Mouse (Mus musculus) lung, postnatal 10 days (tissue): Measurements from ENCODE around the gene Thap11.
A peak's percentile ranks its signal among the peaks of the same experiment; 100 is the strongest.

Source experiments
- DNase-seq: peaks from one replicate; pipeline ENCODE4 v3.0.0; 2021

The Thap11 gene

DNA sequence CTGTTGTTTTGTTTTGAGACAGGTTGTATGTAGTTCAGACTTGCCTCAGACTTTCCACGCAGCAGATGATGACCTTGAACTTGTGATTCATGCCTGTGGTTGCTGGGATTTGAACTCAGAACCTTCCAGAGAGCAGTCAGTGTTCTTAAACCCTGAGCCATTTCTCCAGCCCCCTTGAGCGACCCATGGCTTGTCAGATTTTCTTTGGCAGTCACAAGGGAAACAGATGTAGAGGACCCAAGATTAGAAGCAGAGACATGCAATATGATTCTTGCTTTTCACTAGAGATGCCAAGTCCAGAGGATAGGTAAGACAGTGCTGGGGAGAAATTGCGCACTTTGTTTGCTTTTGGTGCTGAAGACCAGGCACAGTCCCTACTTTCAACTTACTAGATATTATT is 1.8 kb upstream of the Thap11 start, which contains the start of gene Cenpt:
Gene Cenpt, minus strand, starts transcription at position 101 of the 400 bp plus-strand sequence.
- DNase-seq = no peak

GRCm38 (mm10) chr8:105854303-105854702 is 629 bp upstream of the Thap11 start:
- no peak for DNase-seq

DNA sequence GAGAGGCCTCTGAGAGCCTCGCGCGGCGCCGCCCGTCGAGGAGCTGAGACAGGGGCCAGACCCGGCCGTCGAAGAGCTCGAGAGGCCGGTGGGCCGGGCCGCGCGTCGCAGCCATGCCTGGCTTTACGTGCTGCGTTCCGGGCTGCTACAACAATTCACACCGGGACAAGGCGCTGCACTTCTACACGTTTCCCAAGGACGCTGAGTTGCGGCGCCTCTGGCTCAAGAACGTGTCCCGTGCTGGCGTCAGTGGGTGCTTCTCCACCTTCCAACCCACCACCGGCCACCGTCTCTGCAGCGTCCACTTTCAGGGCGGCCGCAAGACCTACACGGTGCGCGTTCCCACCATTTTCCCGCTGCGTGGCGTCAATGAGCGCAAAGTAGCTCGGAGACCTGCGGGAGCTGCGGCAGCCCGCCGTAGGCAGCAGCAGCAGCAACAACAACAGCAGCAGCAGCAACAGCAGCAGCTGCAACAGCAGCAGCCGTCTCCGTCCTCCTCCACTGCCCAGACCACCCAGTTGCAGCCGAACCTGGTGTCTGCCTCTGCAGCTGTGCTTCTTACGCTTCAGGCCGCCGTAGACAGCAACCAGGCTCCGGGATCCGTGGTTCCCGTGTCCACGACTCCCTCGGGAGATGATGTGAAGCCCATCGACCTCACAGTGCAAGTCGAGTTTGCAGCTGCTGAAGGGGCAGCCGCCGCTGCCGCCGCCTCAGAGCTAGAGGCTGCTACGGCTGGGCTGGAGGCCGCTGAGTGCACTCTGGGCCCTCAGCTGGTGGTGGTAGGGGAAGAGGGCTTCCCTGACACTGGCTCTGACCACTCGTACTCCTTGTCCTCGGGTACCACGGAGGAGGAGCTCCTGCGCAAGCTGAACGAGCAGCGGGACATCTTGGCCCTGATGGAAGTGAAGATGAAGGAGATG is 576 bp downstream of the Thap11 start:
- peak; percentile 59 for DNase-seq

DNA sequence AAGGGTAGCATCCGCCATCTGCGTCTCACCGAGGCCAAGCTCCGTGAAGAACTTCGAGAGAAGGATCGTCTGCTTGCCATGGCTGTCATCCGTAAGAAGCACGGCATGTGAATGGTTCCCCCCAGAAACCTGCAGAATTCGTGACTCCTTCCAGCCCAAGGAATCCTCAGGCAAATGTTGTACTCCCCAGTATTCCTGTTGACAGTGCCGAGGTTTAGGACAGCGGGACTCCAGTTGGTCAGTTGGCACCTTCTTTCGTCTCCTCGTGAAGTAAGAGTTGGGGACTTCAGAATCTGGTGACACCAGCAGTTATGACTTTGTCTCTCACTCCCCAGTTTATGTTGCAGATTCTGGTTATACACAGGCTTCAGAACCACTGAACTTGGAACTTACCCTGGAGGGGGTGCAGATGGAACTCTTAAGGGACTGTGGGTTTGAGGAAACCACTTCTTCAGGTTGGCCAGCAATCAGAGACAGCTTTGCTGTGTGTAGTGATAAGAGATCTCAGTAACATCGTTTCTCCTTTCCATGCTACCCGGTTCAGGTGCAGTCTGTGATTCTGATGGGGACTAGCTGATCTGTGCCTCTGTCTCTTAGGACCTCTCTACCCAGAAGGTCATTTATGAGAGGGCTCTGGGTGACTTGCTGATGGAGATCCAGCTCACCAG is 1.4 kb downstream of the Thap11 start:
- no peak for DNase-seq

- DNase-seq = no peak
These were observed 3.6 kb downstream of the Thap11 start for GRCm38 (mm10) chr8:105858495-105858894.

DNA sequence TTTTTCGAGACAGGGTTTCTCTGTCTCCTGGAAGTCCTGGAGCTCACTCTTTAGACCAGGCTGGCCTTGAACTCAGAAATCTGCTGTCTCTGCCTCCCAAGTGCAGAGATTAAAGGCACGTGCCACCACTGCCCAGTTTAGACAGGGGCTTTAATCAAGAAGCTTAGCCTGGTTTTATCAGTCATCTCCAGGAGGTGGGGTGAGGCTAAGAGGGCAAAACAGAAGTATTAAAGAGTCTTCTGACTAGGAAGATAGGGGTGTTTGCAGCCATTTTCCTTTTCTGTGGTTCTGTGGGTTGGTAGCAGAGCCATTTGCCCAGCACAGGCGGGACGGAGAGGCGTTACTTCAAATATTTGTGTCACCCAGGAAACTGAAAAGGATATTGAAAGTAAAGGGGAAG is 4.4 kb downstream of the Thap11 start:
- no peak for DNase-seq

DNA sequence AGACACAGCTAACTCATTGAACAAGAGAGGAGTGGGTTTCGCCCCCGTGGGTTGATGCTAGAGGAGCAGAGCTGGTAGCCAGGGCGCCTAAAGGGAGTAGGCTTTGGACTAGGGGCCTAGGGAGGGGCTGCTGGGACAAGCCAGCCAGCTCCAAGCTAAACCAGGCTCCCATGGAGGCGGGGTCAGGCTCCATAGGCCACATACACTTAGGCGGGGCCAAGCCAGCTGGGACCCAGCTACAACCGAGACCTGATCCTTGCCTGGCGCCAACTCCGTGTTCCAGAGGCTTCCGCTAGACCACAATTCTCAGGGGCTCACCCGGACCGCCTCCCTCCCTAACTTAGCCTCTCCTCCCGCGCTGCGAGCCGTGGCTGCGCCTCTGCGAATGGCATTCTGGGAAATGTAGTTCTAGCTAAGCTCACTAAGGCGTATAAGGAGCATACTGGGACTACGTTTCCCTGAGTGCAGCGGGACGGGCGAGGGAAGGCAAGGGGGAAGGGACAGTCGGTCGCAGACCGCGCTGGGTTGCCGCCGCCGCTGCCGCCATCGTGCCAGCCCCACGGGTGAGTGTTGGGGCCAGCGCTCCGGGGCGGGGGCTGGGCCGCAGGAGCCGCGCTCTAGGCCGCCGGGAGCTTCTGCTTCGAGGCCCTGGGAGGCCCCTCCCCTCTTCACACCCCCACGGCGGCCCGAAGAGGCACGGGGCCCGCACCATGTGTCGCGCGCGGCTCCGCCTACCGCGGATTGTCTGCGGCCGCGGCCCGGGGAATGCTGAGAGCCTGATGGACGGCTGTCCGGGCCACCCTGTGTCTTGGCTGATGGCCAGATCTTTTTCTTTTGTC is 5.4 kb downstream of the Thap11 start, which contains the start of gene Nutf2:
Gene Nutf2, plus strand, starts transcription at position 438 of the 839 bp plus-strand sequence.
- DNase-seq = peak; percentile 98

- peak; percentile 44 for DNase-seq
These were observed 7.0 kb downstream of the Thap11 start for GRCm38 (mm10) chr8:105861951-105862350.

DNA sequence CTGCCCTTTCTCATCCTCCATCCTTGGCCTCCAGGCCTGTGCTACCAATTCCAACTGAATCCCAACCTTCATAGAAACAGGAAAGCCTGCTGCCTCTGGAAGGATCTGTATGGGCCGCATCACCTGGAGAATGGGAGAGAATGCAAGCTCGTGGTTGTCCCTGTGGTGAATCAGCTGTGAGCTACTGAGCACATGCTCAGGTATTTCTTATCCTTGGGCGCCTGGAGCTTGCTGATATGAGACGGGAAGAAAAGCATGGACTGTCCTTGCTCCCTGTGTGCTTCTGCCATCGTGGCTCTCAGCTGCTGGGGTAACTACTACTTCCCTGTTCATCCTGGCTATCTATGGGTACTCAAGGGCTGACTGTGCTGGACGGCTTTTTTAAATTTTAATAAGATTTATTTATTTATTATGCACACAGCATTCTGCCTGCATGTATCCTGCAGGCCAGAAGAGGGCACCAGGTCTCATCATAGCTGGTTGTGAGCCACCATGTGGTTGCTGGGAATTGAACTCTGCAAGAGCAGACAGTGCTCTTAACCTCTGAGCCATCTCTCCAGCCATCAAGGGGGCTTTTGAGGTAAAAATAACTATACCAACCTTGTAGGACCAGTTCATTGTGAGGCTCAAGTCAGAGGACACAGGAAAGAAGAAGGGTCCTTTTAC is 11.6 kb downstream of the Thap11 start:
- DNase-seq = no peak

DNA sequence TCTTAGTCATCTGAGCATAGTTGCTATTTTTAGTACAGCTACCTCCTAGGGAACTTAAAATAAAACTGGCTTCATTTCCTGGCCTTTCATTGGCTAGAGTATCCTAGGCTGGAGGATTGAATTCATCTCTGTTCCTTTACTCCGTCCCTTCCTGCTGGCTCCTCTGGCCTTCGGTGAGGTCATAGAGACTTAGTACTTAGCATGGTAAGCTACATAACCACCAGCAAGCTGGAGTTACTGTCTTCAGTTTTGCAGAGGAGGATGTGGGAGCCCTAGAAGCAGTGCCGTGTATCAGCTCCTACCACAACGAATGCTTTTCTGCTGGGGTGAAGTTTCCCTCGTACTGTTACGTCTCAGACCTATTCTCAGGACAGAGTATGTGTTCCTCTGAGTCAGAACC is 19.4 kb downstream of the Thap11 start:
- DNase-seq = no peak

GRCm38 (mm10) chr8:105880754-105881520 is 26.0 kb downstream of the Thap11 start, which contains the start of gene Edc4:
Gene Edc4, plus strand, starts transcription at chr8:105880881.
- peak; percentile 94 for DNase-seq

GRCm38 (mm10) chr8:105889756-105890465 is 35.0 kb downstream of the Thap11 start:
- no peak for DNase-seq

GRCm38 (mm10) chr8:105890870-105891269 is 35.9 kb downstream of the Thap11 start:
- DNase-seq = no peak

- peak; percentile 22 for DNase-seq
These were observed 37.5 kb downstream of the Thap11 start for GRCm38 (mm10) chr8:105892432-105892831.

DNA sequence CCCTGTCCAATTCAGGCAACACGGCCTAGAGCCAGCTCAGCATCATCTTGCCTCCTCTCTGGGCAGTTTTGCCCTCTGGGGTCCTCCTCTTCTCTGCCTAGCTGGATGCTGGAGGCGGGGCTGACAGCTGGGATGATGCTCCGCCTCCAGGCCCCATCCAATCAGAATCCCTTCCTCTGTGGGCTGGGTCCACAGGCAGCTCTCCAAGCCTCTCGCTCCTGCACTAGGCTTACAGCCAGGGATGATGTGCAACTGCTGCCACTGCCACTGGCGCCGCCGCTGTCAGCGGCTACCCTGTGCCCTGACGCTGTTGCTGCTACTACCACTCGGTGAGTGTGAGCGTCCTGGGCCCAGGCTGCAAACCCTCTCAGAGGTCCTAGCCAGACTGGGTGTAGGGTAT is 38.4 kb downstream of the Thap11 start, which contains the start of gene Nrn1l:
Gene Nrn1l, plus strand, starts transcription at position 229 of the 400 bp plus-strand sequence.
- peak; percentile 92 for DNase-seq

- no peak for DNase-seq
These were observed 43.0 kb downstream of the Thap11 start for GRCm38 (mm10) chr8:105897801-105898480.

DNA sequence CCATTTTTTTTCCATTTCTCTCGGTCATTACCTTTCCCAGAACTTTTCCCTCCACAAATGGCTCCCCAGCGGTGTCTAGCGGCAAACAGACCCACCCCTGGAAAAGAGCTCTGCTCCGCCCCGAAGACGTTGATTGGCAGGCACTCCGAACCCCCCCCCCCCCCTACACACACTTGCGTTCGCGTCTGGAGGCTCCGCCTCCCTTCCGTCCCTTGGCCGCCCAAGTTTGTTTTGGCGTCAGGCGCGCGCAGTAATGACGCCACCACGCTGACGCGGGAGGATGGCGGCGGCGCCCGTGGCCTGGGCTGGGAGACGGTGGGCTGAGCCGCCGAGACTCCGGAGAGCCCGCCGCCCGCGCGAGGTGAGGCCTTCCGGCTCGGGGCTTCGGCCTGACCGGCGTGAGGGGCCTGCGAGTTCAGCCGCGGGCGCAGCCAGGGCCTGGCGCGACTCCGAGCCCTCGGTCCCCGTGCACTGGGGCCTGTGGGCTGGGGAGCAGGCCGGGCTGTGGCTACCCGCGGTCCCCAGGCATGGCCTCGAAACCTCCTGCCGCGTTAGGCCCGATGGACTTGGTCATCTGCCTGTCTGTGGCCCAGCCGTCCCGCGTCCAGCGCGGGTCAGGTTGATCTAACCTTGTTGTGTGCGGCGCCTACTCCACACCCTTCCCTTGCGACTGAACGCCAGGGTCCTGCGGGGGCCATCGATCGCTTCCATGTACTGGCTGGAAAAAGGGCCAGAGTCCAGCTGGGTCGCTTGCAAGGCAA is 45.4 kb downstream of the Thap11 start, which contains the start of gene Pskh1:
Gene Pskh1, plus strand, starts transcription at position 262 of the 761 bp plus-strand sequence.
- DNase-seq = peak; percentile 94

GRCm38 (mm10) chr8:105900941-105901616 is 46.1 kb downstream of the Thap11 start:
- no peak for DNase-seq
